Mouse (Mus musculus) bone marrow, adult 2 months (tissue): ENCODE measurements around the gene Txndc16. TPM values are rescaled to one million over a fixed set of nuclear protein-coding genes. Genes with fewer than 3 reads are reported as not detected.

Experiments used
- H3K27ac ChIP-seq: fragments of 200-500 bp; 2 replicates; pipeline ENCODE4 v1.5.1; 2012; ENCODE audit warnings: low read depth, mild to moderate bottlenecking, control low read depth, inconsistent platforms, low read length; ENCODE audit not compliant: control insufficient read depth, poor library complexity, insufficient read depth
- H3K4me1 ChIP-seq: fragments of 200-500 bp; 2 replicates; pipeline ENCODE4 v1.6.1; 2011; ENCODE audit warnings: low read length; ENCODE audit not compliant: control insufficient read depth, insufficient read depth
- H3K4me3 ChIP-seq: fragments of 200-500 bp; replicated peaks from 2 replicates; pipeline ENCODE3; 2011; ENCODE audit warnings: mild to moderate bottlenecking, low read depth, low read length, control low read depth; ENCODE audit not compliant: control insufficient read depth
- CTCF ChIP-seq: fragments of 200-500 bp; IDR thresholded peaks from 2 replicates; pipeline ENCODE4 v1.5.1; 2011; ENCODE audit warnings: low read length, control low read depth; ENCODE audit not compliant: control insufficient read depth, insufficient read depth
- POLR2A ChIP-seq: fragments of 200-500 bp; IDR thresholded peaks from 2 replicates; pipeline ENCODE4 v1.6.1; 2011; ENCODE audit warnings: low read depth, mild to moderate bottlenecking, control low read depth, low read length, borderline replicate concordance; ENCODE audit not compliant: control insufficient read depth
- WGBS: fragments of 180-500 bp; shearing (Covaris S2); methylation state at CpG from one replicate; pipeline ENCODE4 v1.1.7; 2018; 5-methylcytosine and 5-hydroxymethylcytosine counted together
- polyA plus RNA-seq: library from polyadenylated mRNA; stranded (reverse); fragments of >200 nt; gene quantifications from 2 replicates; pipeline ENCODE4 v1.2.4, GENCODE M21; 2011; ENCODE audit warnings: low replicate concordance; ENCODE audit not compliant: missing spikeins, insufficient read depth, insufficient read length

The Txndc16 gene
- polyA plus RNA-seq, 1 experiment, result 9.1 TPM

DNA sequence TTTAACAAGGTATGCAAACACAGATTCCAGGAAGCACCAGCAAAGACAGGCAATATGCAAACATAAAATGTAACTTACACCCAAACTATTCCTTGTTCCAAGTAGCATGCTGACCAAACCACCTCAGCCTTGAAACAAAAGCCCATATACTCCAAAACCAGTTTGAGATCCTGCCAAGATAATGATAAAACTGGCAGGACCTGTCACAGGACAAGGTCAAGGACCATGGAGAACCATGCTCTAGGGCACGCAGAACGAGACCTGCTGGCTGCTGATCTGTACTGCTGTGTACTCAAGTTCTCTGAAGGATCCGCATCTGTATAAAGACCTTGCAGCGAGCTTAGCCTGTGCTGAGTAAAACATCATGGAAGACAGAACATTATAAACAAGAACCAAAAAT, 2.4 kb downstream of the Txndc16 start:
- Histone ChIP-seq H3K4me3 (peak overlapping the region; percentile 21), H3K4me1 (peaks cover 2% of the 10 kb centered on the region; the same call in 1 of the 2 replicates), H3K27ac (no peak overlapping the region)
- TF ChIP-seq POLR2A (no peak), CTCF (no peak)
- 79% methylated on average over 4 of the region's 4 CpGs for WGBS

DNA sequence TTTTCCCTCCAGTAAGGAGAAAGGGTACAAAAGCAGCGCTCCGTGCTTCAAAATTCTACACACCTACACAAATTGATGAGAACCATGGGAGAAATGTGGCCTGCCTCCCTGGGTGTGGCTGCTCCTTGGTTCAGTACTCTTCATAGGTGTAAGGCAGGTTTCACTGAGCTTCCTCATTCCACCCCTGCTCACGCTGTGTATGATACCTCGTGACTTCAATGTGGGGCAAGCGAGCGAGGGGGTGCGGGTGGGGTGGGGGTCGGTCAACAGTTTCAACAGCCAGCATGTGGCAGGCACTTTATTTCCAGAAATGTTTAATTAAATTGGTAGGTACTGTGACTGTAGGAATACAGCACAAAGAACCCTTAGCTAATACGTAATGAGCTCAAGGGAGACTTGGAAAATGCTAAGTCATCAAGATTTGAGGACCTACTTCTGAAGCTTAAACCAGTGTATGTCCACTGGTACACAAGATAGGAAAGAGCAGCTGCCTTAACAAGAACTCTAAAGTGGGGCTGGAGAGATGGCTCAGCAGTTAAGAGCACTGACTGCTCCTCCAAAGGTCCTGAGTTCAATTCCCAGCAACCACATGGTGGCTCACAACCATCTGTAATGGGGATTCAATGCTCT, 3.3 kb downstream of the Txndc16 start:
- no peak overlapping the region for H3K4me3 ChIP-seq
- H3K27ac ChIP-seq, result no peak overlapping the region
- TF ChIP-seq CTCF, result no peak
- no peak for TF ChIP-seq POLR2A
- peaks cover 2% of the 10 kb centered on the region; the same call in 1 of the 2 replicates for H3K4me1 ChIP-seq
- WGBS, result 84% methylated on average over 9 of the region's 9 CpGs

DNA sequence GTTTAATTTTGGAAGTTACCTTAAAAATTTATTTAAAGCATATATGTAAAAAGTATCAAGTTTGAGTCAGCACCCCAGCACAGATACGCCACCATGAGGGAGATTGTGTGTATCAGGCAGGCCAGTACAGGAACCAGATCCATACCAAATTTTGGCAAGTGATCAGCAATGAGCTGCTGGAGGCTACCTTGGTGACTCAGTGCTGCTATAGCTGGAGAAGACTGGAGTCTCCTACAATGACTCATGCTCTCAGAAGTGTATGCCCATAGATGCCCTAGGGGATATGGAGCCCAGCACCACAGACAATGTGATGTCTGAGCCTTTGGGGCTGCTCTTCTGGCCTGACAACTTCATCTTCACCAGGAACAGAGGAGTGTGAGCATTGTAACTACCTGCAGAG, 8.7 kb downstream of the Txndc16 start:
- WGBS, result 87% methylated on average over 1 of the region's 1 CpGs
- no peak for TF ChIP-seq POLR2A
- TF ChIP-seq CTCF, result no peak
- H3K4me3 ChIP-seq, result no peak overlapping the region

DNA sequence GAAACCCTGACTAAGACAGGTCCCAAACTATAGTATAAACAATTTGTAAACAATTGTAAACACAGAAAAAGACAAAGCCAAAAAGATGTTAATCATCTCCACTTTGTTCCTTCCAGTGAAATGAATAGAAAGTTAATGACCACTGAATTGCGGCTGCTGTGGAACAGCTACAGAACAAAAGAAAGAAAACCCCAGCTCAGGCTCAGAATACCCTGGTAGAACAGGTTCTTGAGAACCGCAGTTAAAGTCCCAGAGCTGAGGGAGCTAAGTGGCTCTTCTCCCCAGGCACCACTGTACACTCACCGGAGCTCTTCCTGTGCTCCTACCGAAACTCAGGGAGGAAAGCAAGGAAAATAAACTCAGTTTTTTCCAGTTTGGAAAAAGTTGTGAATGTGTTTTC, 9.4 kb downstream of the Txndc16 start:
- no peak overlapping the region for H3K4me3 ChIP-seq
- H3K27ac ChIP-seq, result no peak overlapping the region
- TF ChIP-seq CTCF, result no peak
- TF ChIP-seq POLR2A, result no peak
- 85% methylated on average over 4 of the region's 4 CpGs for WGBS
- peaks cover 4% of the 10 kb centered on the region for H3K4me1 ChIP-seq

More for the DNA sequence above, 8.7 kb downstream of the Txndc16 start:
- Histone ChIP-seq H3K4me1 (peaks cover 4% of the 10 kb centered on the region), H3K27ac (no peak overlapping the region)

DNA sequence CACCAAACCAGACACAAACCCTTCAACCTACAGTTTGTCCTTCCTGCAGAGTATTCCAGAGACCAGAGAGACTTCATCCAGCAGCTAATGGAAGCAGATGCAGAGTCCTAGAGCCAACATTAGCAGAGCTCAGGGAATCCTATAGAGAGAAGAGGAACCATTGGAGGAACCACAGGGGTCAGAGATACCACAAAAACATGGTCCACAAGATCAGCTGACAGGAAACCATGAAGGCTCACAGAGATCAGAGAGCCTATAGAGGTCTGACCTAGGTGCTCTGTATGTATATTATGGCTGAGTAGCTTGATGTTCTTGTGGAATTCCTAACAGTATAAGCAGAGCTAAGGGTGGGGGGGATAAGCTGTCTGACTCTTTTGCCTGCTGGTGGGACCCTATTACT, 19.5 kb downstream of the Txndc16 start:
- H3K27ac ChIP-seq, result no peak overlapping the region
- H3K4me1 ChIP-seq, result no peaks in the 10 kb centered on the region; the same call in 1 of the 2 replicates
- no peak overlapping the region for H3K4me3 ChIP-seq
- no peak for TF ChIP-seq POLR2A
- no peak for TF ChIP-seq CTCF

DNA sequence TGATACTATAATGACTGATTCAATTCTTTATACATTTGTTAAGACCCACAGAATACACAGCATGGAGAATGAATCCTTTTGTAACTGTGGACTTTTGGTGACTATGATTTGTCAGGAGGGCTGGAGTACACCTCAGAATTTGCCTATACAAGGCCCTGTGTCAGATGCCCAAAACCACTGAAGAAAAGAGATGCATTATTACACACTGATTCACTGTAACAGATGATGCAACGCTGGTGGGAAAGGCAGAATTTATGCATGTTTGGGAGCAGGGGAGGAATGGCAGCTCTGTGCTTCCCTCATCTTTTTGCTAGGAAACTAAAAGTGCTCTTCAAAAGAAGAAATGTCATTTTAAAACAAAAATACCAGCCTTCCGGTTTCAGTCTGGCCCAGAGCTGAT, 29.1 kb downstream of the Txndc16 start:
- Histone ChIP-seq H3K4me1 (no peaks in the 10 kb centered on the region), H3K4me3 (no peak overlapping the region), H3K27ac (no peak overlapping the region)
- TF ChIP-seq CTCF (no peak), POLR2A (no peak)
- WGBS, result 73% methylated on average over 2 of the region's 2 CpGs

DNA sequence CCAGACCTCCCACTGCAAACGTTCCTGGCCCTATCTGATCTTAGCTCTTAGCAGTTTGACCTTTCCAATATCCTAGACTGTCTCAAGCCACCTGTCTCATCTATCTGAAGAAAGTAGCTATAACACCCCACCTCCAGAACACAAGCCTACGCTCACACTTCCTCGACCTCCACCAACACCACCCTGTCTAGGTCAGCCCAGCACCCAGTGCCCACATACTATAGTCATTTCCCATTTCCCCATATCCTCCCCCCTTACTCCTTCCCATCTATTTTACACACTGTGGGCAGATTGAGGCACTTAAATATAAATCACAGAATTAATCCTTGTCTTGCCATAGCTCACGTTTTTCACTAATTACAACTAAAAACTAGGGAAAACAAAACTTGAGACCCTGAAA, 38.5 kb downstream of the Txndc16 start:
- 38% methylated on average over 4 of the region's 4 CpGs for WGBS
- no peak overlapping the region for H3K4me3 ChIP-seq
- H3K4me1 ChIP-seq, result peaks cover 9% of the 10 kb centered on the region; the same call in 1 of the 2 replicates
- no peak for TF ChIP-seq POLR2A
- no peak for TF ChIP-seq CTCF
- no peak overlapping the region for H3K27ac ChIP-seq

DNA sequence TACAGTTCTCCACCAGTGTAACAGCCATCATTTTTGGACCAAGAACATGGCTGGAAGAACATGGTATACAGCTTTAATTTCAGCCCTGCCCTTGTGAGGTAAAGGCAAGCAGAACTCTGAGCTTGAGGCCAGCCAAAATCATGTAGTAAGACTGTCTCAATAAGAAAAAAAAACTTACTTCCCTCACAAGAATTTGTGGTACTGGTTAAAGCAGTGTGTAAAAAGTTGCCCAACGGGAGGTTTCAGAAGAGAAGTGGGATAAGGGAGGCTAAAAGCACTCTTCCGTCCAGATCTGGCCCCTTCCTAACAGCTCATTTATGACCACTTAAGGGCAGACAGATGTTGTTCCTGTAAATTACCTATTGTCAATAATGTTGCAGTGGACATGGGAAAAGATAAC, 40.5 kb downstream of the Txndc16 start:
- H3K4me3 ChIP-seq, result no peak overlapping the region
- H3K27ac ChIP-seq, result no peak overlapping the region; the same call in 1 of the 2 replicates
- TF ChIP-seq CTCF (no peak), POLR2A (no peak)
- H3K4me1 ChIP-seq, result peaks cover 9% of the 10 kb centered on the region; the same call in 1 of the 2 replicates
- 38% methylated on average over 2 of the region's 2 CpGs for WGBS
